Mouse (Mus musculus) adrenal gland, postnatal 25 days (tissue): ENCODE results near the gene Hoxc12. TPM values are rescaled to one million over a fixed set of nuclear protein-coding genes. Genes with fewer than 3 reads are reported as not detected.

ENCODE experiments used
- DNase-seq: peaks from one replicate; pipeline ENCODE4 v3.0.0; 2021; ENCODE audit warnings: mixed read lengths
- total RNA-seq: library from RNA; stranded (reverse); gene quantifications from 2 replicates; pipeline ENCODE4 v1.2.3, GENCODE M21; 2021

Hoxc12 gene
- total RNA-seq, 1 experiment from 2014 or later: not detected

GRCm38 (mm10) chr15:102937036-102937666 is 594 bp downstream of the Hoxc12 start:
- DNase-seq: no peak

- DNase-seq: no peak
These were observed 2.9 kb downstream of the Hoxc12 start for GRCm38 (mm10) chr15:102939256-102940155.

GRCm38 (mm10) chr15:102942739-102943467 is 6.3 kb downstream of the Hoxc12 start:
- no peak for DNase-seq

GRCm38 (mm10) chr15:102943468-102943813 is 6.9 kb downstream of the Hoxc12 start:
- DNase-seq: no peak

GRCm38 (mm10) chr15:102945185-102946077 is 8.9 kb downstream of the Hoxc12 start:
- no peak for DNase-seq

GRCm38 (mm10) chr15:102947276-102947675 is 10.7 kb downstream of the Hoxc12 start:
- DNase-seq: no peak

GRCm38 (mm10) chr15:102948842-102949241 is 12.3 kb downstream of the Hoxc12 start:
- DNase-seq: no peak

- no peak for DNase-seq
These were observed 13.1 kb downstream of the Hoxc12 start for GRCm38 (mm10) chr15:102949696-102950095.

- no peak for DNase-seq
These were observed 14.3 kb downstream of the Hoxc12 start for GRCm38 (mm10) chr15:102950877-102951276.

GRCm38 (mm10) chr15:102953561-102953960 is 17.0 kb downstream of the Hoxc12 start:
- no peak for DNase-seq

GRCm38 (mm10) chr15:102954192-102955006 is 17.8 kb downstream of the Hoxc12 start, which contains the start of gene Hoxc11:
TSS of gene Hoxc11 (plus strand) at chr15:102954427.
- no peak for DNase-seq

- no peak for DNase-seq
These were observed 18.4 kb downstream of the Hoxc12 start for GRCm38 (mm10) chr15:102955007-102955382.

- no peak for DNase-seq
These were observed 19.5 kb downstream of the Hoxc12 start for GRCm38 (mm10) chr15:102955833-102956640.

- DNase-seq: no peak
These were observed 20.3 kb downstream of the Hoxc12 start for GRCm38 (mm10) chr15:102956906-102957305.

- DNase-seq: no peak
These were observed 23.2 kb downstream of the Hoxc12 start for GRCm38 (mm10) chr15:102959663-102960191.

- DNase-seq: no peak
These were observed 25.2 kb downstream of the Hoxc12 start for GRCm38 (mm10) chr15:102961728-102962127.

- DNase-seq: no peak
These were observed 25.9 kb downstream of the Hoxc12 start for GRCm38 (mm10) chr15:102962492-102962891.

GRCm38 (mm10) chr15:102963259-102963658 is 26.7 kb downstream of the Hoxc12 start:
- DNase-seq: no peak
